8 mouse cellular contexts compared by ENCODE assay signal in genomic region chr17:64601751-64602578, GRCm38 (mm10). TPM values are rescaled to one million over a fixed set of nuclear protein-coding genes. Genes with fewer than 3 reads are reported as not detected.
A peak's percentile ranks its signal among the peaks of the same experiment; 100 is the strongest.
DNase-seq lines count a peak whose midpoint lies in the region; ATAC-seq lines count a peak whose summit lies in the region.

No protein-coding gene starts in this region.

- under 1% methylated on average over 44 of the region's 44 CpGs for WGBS in forebrain, embryonic 15.5 days

- H3K4me2 ChIP-seq in forebrain, embryonic 15.5 days (replicated peaks) = peak overlapping the region; percentile 94

- no peaks in the 10 kb centered on the region for H3K9me3 ChIP-seq in forebrain, embryonic 15.5 days

- H3K27me3 ChIP-seq in forebrain, embryonic 15.5 days = no peaks in the 10 kb centered on the region

- intact Hi-C loops in heart, postnatal 36 days (cut with DNase I) = loop anchor here (2.0 to 5.0 kb wide), 4 partner anchors 19 to 271 kb away; partner anchors contain the start of gene Pja2

- H3K9ac ChIP-seq in forebrain, embryonic 15.5 days (replicated peaks) = peak overlapping the region; percentile 56

- peak overlapping the region; percentile 85 for H3K4me3 ChIP-seq in forebrain, embryonic 15.5 days

- DNase-seq in Muller cell, postnatal 12 days (ENCODE audit: inconsistent ontology term) = peak; percentile 39
- peak; percentile 25 for DNase-seq in cerebellum, adult 11-12 months
- DNase-seq in heart, postnatal 36 days = peak; percentile 67 to 68
- peak; percentile 40 to 66 for DNase-seq in layer of hippocampus, postnatal 10 days (ENCODE audit: low spot score in 2 of 2)
- peak; percentile 81 for DNase-seq in lung, postnatal 36 days
- DNase-seq in right cerebral cortex, adult 2 months (ENCODE audit: low spot score in 2 of 2) = peak; percentile 55 to 64
- DNase-seq in urinary bladder, postnatal 25 days (ENCODE audit: low spot score) = peak; percentile 36

- peak overlapping the region; percentile 14; the same call in 1 of the 2 replicates for H3K27ac ChIP-seq in forebrain, embryonic 15.5 days (replicated peaks)

- H3K36me3 ChIP-seq in forebrain, embryonic 15.5 days = no peaks in the 10 kb centered on the region

- ATAC-seq in forebrain, embryonic 15.5 days (replicated peaks) = 0 out of 2 replicates have a peak, but pooled peaks have one; percentile 27

- H3K4me1 ChIP-seq in forebrain, embryonic 15.5 days = peaks cover 30% of the 10 kb centered on the region

RNA-seq across cellular contexts. Expression of gene Man2a1, which starts 1.4 kb away (rescaled TPM):
- polyA plus RNA-seq in forebrain, embryonic 15.5 days (2015; fragmentation: Nextera tagmentation; extraction: Ambion mirVana) = 3.4 and 3.5 TPM in 2 replicates
- 10 to 100 TPM; 16.4 to 21.9 TPM for total RNA-seq in heart, postnatal 36 days (2021)
- total RNA-seq in layer of hippocampus, postnatal 10 days (2021) = 10 to 100 TPM; 18.6 to 20.3 TPM

Comparison
In these comparisons a context has a peak if more than half of its experiments do, and no peak if none do; other contexts are left out.
1. Peak in every context shown above with its lines: DNase-seq, ATAC-seq, H3K4me3 ChIP-seq and H3K27ac ChIP-seq.
2. DNase-seq: peak in every context shown above with its lines; median percentile 81 in lung, postnatal 36 days; 68 in heart, postnatal 36 days; 60 in right cerebral cortex, adult 2 months; 53 in layer of hippocampus, postnatal 10 days; 39 in Muller cell, postnatal 12 days; 36 in urinary bladder, postnatal 25 days; 25 in cerebellum, adult 11-12 months.